8 mouse cellular contexts compared by ENCODE assay signal in the genomic region with DNA sequence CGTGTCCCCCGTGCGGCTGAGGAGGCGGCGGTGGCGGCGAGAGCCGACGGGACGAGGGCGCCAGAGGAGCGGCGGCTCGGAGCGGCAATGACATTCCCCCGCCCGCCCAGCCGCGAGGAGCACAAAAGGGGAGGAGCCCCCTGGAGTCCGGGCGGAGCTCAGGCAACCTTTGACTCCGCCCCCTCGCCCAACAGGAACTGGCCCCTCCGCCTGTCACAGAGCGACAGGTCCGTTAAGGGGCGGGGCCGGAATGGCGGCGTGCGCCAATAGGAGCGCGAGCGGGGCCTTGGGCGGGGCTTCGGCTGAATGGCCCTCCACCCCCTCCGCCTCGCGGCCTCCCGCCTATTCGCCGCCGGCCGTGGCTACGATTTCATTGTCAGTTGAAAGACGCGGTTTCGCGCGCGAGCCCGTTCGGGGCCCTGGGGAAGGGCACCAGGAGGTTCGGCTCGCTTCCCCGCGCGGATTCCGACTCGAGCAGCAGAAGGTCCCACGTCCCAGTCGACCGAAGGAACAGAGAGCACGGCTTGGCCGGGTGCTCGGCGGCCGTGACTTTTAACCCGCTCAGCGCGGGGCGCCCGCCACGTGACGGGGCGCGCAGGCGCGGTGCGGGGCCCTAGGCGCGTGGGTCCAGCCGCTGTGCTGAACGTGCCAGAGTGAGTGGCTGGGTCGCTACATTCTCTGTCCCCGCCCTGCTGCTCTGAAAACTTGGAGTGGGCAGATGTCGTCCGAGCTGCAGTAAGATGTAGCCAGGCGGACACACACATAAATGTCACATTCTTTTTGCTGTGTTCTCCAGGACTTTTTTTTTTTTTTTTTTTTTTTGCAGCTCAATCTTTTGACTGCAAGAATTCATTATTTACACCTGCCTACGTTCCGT. TPM values are rescaled to one million over a fixed set of nuclear protein-coding genes. Genes with fewer than 3 reads are reported as not detected.
DNase-seq lines count a peak whose midpoint lies in the region; ATAC-seq lines count a peak whose summit lies in the region.

A gene (minus strand): TSS at position 76 of the 877 bp plus-strand sequence.

- intact Hi-C loops in gastrocnemius, postnatal 14 days (cut with DNase I; ENCODE audit: low total_unique reads) = no loop called here
- intact Hi-C loops in left cerebral cortex, postnatal 10 days (cut with DNase I) = no loop called here

- peak; percentile 86 for ATAC-seq in inflammation-experienced regulatory T-cells, adult 6 months
- peak; percentile 90 for ATAC-seq in megakaryocyte-erythroid progenitor cell, adult 5-6 weeks (replicated peaks; ENCODE audit: low FRiP score, low TSS enrichment, poor library complexity, severe bottlenecking)

- DNase-seq in adrenal gland, adult (ENCODE audit: inconsistent age in 2 of 2, low spot score in 1 of 2) = peak; percentile 100
- peak; percentile 100 for DNase-seq in embryo, embryonic 10.5 days (ENCODE audit: low spot score)
- DNase-seq in gastrocnemius, postnatal 14 days = peak; percentile 100
- peak; percentile 99 to 100 for DNase-seq in left cerebral cortex, postnatal 10 days (ENCODE audit: extremely low spot score in 1 of 2, low spot score in 2 of 2)
- DNase-seq in right cerebral cortex, postnatal 25 days = peak; percentile 100
- peak; percentile 100 for DNase-seq in urinary bladder, postnatal 4 days (ENCODE audit: low spot score in 2 of 2)

RNA-seq across cellular contexts. Expression of the gene that starts here (rescaled TPM):
- 10 to 100 TPM; 56.6 to 61.0 TPM for total RNA-seq in gastrocnemius, postnatal 14 days (2021)
- polyA plus RNA-seq in inflammation-experienced regulatory T-cells, adult 6 months (2017; shearing (Covaris generic)) = 10 to 100 TPM; 16.6 to 25.0 (median 22.4) TPM
- 100 to 1,000 TPM; 103 TPM for total RNA-seq in left cerebral cortex, postnatal 10 days (2021)
- total RNA-seq in megakaryocyte-erythroid progenitor cell, adult 5-6 weeks (2014; fragmentation: Nextera tagmentation) = 97.1 and 101 TPM in 2 replicates
- total RNA-seq in megakaryocyte-erythroid progenitor cell, adult 5-6 weeks (2017) = 94.4 and 108 TPM in 2 replicates

Comparison
In these comparisons a context has a peak if more than half of its experiments do, and no peak if none do; other contexts are left out.
1. Peak in every context shown above with its lines: DNase-seq and ATAC-seq.